Mouse (Mus musculus) urinary bladder, postnatal 4 days (tissue): Measurements from ENCODE around the gene Desi1.

Experiments used
- DNase-seq, 2 experiments: peaks; one replicate each; pipeline ENCODE4 v3.0.0; 2021 to 2022; ENCODE audit warnings: low spot score in 2 of 2

Gene Desi1

GRCm38 (mm10) chr15:82033762-82034161 lies at the start of gene Desi1:
Gene Desi1 (minus strand): TSS chr15:82033862.
- DNase-seq = no peak

- no peak for DNase-seq
Observed at GRCm38 (mm10) chr15:82081161-82081560, 47.5 kb upstream of the Desi1 start.

- no peak for DNase-seq
Observed at GRCm38 (mm10) chr15:82079883-82080282, 46.2 kb upstream of the Desi1 start.

GRCm38 (mm10) chr15:82073490-82073889 lies 39.8 kb upstream of the Desi1 start:
- DNase-seq = no peak

GRCm38 (mm10) chr15:82071816-82072469 lies 38.3 kb upstream of the Desi1 start:
- no peak for DNase-seq

- DNase-seq = no peak
Observed at GRCm38 (mm10) chr15:82069898-82070297, 36.2 kb upstream of the Desi1 start, which contains the start of gene Mei1. Gene Mei1 (plus strand): TSS chr15:82069996.

- DNase-seq = peak in 1 of 2 experiments; percentile 38
Observed at GRCm38 (mm10) chr15:82065511-82065910, 31.8 kb upstream of the Desi1 start.

GRCm38 (mm10) chr15:82063909-82064308 lies 30.2 kb upstream of the Desi1 start:
- no peak for DNase-seq

- DNase-seq = no peak
Observed at GRCm38 (mm10) chr15:82058719-82059201, 25.1 kb upstream of the Desi1 start, which contains the start of gene 4930407I10Rik. Gene 4930407I10Rik (plus strand): TSS chr15:82059151.

GRCm38 (mm10) chr15:82052544-82052943 lies 18.9 kb upstream of the Desi1 start:
- DNase-seq = no peak

- DNase-seq = peak; percentile 83 to 91
Observed at GRCm38 (mm10) chr15:82047080-82047883, 13.6 kb upstream of the Desi1 start, which contains the start of gene Snu13. Gene Snu13 (minus strand): TSS chr15:82047598.

- DNase-seq = no peak
Observed at GRCm38 (mm10) chr15:82046246-82046891, 12.7 kb upstream of the Desi1 start.

GRCm38 (mm10) chr15:82044166-82044784 lies 10.6 kb upstream of the Desi1 start:
- no peak for DNase-seq

GRCm38 (mm10) chr15:82040650-82041049 lies 7.0 kb upstream of the Desi1 start:
- no peak for DNase-seq

- DNase-seq = no peak
Observed at GRCm38 (mm10) chr15:82035904-82036689, 2.4 kb upstream of the Desi1 start.

- no peak for DNase-seq
Observed at GRCm38 (mm10) chr15:82032386-82032785, 1.3 kb downstream of the Desi1 start.

- DNase-seq = no peak
Observed at GRCm38 (mm10) chr15:82027726-82028125, 5.9 kb downstream of the Desi1 start.

- no peak for DNase-seq
Observed at GRCm38 (mm10) chr15:82027276-82027675, 6.4 kb downstream of the Desi1 start.

GRCm38 (mm10) chr15:82023965-82024635 lies 9.6 kb downstream of the Desi1 start:
- no peak for DNase-seq

- no peak for DNase-seq
Observed at GRCm38 (mm10) chr15:82022535-82023088, 11.1 kb downstream of the Desi1 start.
